ENCODE assay signal across 9 mouse cellular contexts in genomic region chr16:4939412-4939811, GRCm38 (mm10). TPM values are rescaled to one million over a fixed set of nuclear protein-coding genes. Genes with fewer than 3 reads are reported as not detected.
DNase-seq lines count a peak whose midpoint lies in the region; ATAC-seq lines count a peak whose summit lies in the region.
"Had no signal": no experiment of that assay in that cellular context is flagged by ENCODE, and none has a peak within 500 bp of the region (broad histone marks: within the 10 kb centered on the region; RNA-seq: fewer than 3 reads in every experiment).

No protein-coding gene starts in this region.

- peaks cover 89% of the 10 kb centered on the region for H3K36me3 ChIP-seq in megakaryocyte, embryonic 14.5 days (replicated peaks; ENCODE audit: low read length)

- no peaks in the 10 kb centered on the region for H3K9me3 ChIP-seq in megakaryocyte, embryonic 14.5 days

- no peak for DNase-seq in frontal cortex, adult 2 months (ENCODE audit: extremely low spot score in 1 of 2, low spot score in 1 of 2)
- peak; percentile 34 for DNase-seq in embryo, embryonic 11 days
- DNase-seq in heart, postnatal 10 days, result peak; percentile 45 to 61
- DNase-seq in left cerebral cortex, adult 8-10 months (ENCODE audit: low spot score in 2 of 2), result peak; percentile 46 to 54
- peak; percentile 67 for DNase-seq in testis, postnatal 10 days (ENCODE audit: low spot score)

- peaks cover 76% of the 10 kb centered on the region for H3K4me1 ChIP-seq in megakaryocyte, embryonic 14.5 days

- H3K4me3 ChIP-seq in megakaryocyte, embryonic 14.5 days (replicated peaks), result peak overlapping the region; percentile 99

- intact Hi-C loops in heart, postnatal 10 days (cut with DNase I), result no loop called here

- no peaks in the 10 kb centered on the region for H3K27me3 ChIP-seq in megakaryocyte, embryonic 14.5 days (replicated peaks)

- ATAC-seq in frontal cortex, adult (ENCODE audit: low TSS enrichment), result peak; percentile 35; the same call in 1 of the 2 replicates
- peak; percentile 5 for ATAC-seq in CD4-positive, CD25-positive, alpha-beta regulatory T cell, adult 4 months

RNA-seq across cellular contexts. Expression of gene Nudt16l1, which starts 0.9 kb away (rescaled TPM):
- 84.5 and 94.6 TPM in 2 replicates for polyA plus RNA-seq in frontal cortex, adult 2 months (2012; rRNA removed)
- polyA plus RNA-seq in CD4-positive, CD25-positive, alpha-beta regulatory T cell, adult 4 months (2017; shearing (Covaris generic)), result 100 to 1,000 TPM in 1 of 2 experiments, 10 to 100 TPM in 1; 92.1 to 106 TPM
- 10 to 100 TPM; 40.5 to 43.9 TPM for total RNA-seq in heart, postnatal 10 days (2021)
- 10 to 100 TPM; 65.1 to 79.3 (median 69.9) TPM for total RNA-seq in left cerebral cortex, adult 8-10 months (2022)
- polyA plus RNA-seq in megakaryocyte, embryonic 14.5 days (2012; ENCODE audit: insufficient read depth, low replicate concordance), result 13.9 and 30.1 TPM in 2 replicates

RNA-seq across cellular contexts. Expression of gene Anks3, which starts 24.6 kb away (rescaled TPM):
- polyA plus RNA-seq in frontal cortex, adult 2 months (2012; rRNA removed), result 102 and 107 TPM in 2 replicates
- polyA plus RNA-seq in CD4-positive, CD25-positive, alpha-beta regulatory T cell, adult 4 months (2017; shearing (Covaris generic)), result 10 to 100 TPM; 41.4 to 64.3 TPM
- total RNA-seq in heart, postnatal 10 days (2021), result 10 to 100 TPM; 19.7 to 20.8 TPM
- 10 to 100 TPM; 48.8 to 58.9 (median 56.3) TPM for total RNA-seq in left cerebral cortex, adult 8-10 months (2022)
- 18.6 and 22.6 TPM in 2 replicates for polyA plus RNA-seq in megakaryocyte, embryonic 14.5 days (2012; ENCODE audit: insufficient read depth, low replicate concordance)

RNA-seq across cellular contexts. Expression of gene Mgrn1, which starts 53.4 kb away (rescaled TPM):
- 216 and 221 TPM in 2 replicates for polyA plus RNA-seq in frontal cortex, adult 2 months (2012; rRNA removed)
- polyA plus RNA-seq in CD4-positive, CD25-positive, alpha-beta regulatory T cell, adult 4 months (2017; shearing (Covaris generic)), result 10 to 100 TPM; 35.2 to 58.5 TPM
- total RNA-seq in heart, postnatal 10 days (2021), result 100 to 1,000 TPM; 186 to 187 TPM
- 100 to 1,000 TPM; 210 to 220 (median 214) TPM for total RNA-seq in left cerebral cortex, adult 8-10 months (2022)
- 29.1 and 37.7 TPM in 2 replicates for polyA plus RNA-seq in megakaryocyte, embryonic 14.5 days (2012; ENCODE audit: insufficient read depth, low replicate concordance)

RNA-seq across cellular contexts. Expression of gene Sept12, which starts 58.2 kb away (rescaled TPM):
- polyA plus RNA-seq in frontal cortex, adult 2 months (2012; rRNA removed), result not detected in 2 replicates
- polyA plus RNA-seq in CD4-positive, CD25-positive, alpha-beta regulatory T cell, adult 4 months (2017; shearing (Covaris generic)), result not detected
- not detected for total RNA-seq in heart, postnatal 10 days (2021)
- total RNA-seq in left cerebral cortex, adult 8-10 months (2022), result not detected
- not detected in 2 replicates for polyA plus RNA-seq in megakaryocyte, embryonic 14.5 days (2012; ENCODE audit: insufficient read depth, low replicate concordance)
- total RNA-seq: layer of hippocampus, postnatal 10 days had no signal

RNA-seq across cellular contexts. Expression of gene Ubald1, which starts 59.3 kb away (rescaled TPM):
- polyA plus RNA-seq in frontal cortex, adult 2 months (2012; rRNA removed), result 51.3 and 66.1 TPM in 2 replicates
- polyA plus RNA-seq in CD4-positive, CD25-positive, alpha-beta regulatory T cell, adult 4 months (2017; shearing (Covaris generic)), result 10 to 100 TPM; 19.3 to 21.6 TPM
- total RNA-seq in heart, postnatal 10 days (2021), result 10 to 100 TPM; 19.7 to 23.1 TPM
- total RNA-seq in left cerebral cortex, adult 8-10 months (2022), result 10 to 100 TPM; 74.5 to 92.0 (median 80.8) TPM
- polyA plus RNA-seq in megakaryocyte, embryonic 14.5 days (2012; ENCODE audit: insufficient read depth, low replicate concordance), result 336 and 551 TPM in 2 replicates

Comparison
In these comparisons a context has a peak if more than half of its experiments do, and no peak if none do; other contexts are left out.
1. DNase-seq: peak in embryo, embryonic 11 days (single experiment), heart, postnatal 10 days (2 of 2), left cerebral cortex, adult 8-10 months (2 of 2) and testis, postnatal 10 days (single experiment); none in frontal cortex, adult 2 months (0 of 2).